Mouse (Mus musculus): ENCODE data around the gene Lmx1b. TPM values are rescaled to one million over a fixed set of nuclear protein-coding genes. Genes with fewer than 3 reads are reported as not detected.

Lmx1b gene
- polyA plus RNA-seq, 1 experiment from 2014 or later, result 0.85 TPM

DNA sequence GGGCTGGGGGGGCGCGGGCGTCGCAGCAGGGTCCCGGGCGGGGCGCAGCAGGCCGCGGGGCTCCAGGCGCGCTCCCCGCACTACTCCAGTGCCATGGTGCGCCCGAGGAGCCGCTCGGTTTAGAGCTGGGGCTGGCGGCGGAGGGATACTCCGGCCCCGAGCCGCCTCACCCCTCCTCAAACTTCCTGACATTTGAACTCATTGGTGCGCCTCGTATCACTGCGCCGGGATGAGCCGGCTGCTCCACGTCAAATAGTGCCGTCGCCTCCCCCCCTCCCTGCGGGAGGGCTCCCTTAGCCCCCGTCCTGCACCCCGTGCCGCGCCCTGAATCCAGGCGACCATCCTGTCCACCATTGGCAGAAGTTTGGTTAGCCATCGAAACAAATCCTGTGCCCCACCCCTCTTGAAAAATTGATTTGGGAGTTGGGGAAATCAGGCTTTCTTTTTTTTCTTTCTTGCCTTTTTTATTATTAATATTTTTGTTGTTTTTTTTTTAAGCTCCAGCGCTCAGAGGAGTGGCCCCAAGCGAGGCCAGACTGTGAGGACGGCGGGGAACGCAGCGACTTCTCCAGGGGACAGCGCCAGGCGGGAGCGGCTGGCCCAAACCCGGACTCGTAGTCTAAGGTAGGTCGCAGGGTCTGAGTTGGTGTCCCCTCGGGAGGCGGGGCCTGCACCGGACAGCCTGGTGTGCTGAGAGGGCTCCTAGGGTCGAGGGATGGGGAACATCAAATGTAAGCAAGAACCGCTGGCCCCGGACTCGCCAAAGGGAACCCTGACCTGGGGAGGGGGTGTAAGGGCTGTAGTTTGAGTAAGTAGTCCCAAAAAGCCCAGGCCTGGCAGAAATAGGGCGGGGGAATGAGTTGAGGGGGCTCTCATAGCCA is 907 bp upstream of the Lmx1b start:
- Histone ChIP-seq H3K27me3 (replicated peaks; ENCODE audit: low read depth, poor library complexity, severe bottlenecking) (peaks cover 100% of the 10 kb centered on the region), H3K27ac (replicated peaks) (no peak overlapping the region; the same call in 1 of the 2 replicates), H3K4me3 (peak overlapping the region; percentile 60), H3K36me3 (replicated peaks) (no peaks in the 10 kb centered on the region), H3K9me3 (no peaks in the 10 kb centered on the region), H3K4me1 (peaks cover 70% of the 10 kb centered on the region)
- peak; percentile 87 for DNase-seq (ENCODE audit: low spot score)
- WGBS, result under 1% methylated on average over 54 of the region's 56 CpGs

GRCm38 (mm10) chr2:33639301-33640170 is 775 bp downstream of the Lmx1b start:
- Histone ChIP-seq H3K36me3 (replicated peaks) (no peaks in the 10 kb centered on the region), H3K9me3 (no peaks in the 10 kb centered on the region), H3K27me3 (replicated peaks; ENCODE audit: low read depth, poor library complexity, severe bottlenecking) (peaks cover 100% of the 10 kb centered on the region), H3K27ac (replicated peaks) (peak overlapping the region; percentile 63), H3K4me3 (peak overlapping the region; percentile 60), H3K4me1 (peaks cover 65% of the 10 kb centered on the region)
- under 1% methylated on average over 71 of the region's 71 CpGs for WGBS
- DNase-seq (ENCODE audit: low spot score), result peak; percentile 76

DNA sequence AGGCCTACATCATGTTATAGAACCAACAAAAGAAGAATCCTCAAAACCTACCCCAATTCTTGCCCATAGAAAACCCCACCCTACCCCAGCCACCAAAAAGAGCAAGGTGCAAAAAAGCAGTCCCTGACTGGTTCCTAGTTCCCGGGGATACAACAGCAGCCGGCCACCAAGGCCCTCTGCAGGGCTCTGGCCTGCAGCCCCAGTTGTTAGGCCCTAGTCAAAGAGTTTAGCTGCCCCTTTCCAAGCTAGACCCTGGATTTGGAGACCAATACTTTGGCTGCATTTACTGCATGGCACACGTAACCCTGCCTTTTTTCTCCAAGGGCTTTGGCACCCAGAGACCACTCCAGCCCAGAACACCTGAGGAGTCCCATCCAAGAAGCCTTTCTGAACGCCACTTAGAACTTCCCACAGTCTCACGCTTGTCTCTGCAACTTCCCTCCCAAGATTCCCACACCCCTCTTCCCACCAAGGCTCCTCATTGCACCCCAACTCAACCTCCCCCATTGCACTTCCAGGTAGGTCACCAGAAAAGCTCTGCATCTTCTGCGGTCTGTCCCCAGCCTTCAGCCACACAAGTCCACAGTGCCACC is 2.1 kb downstream of the Lmx1b start:
- H3K9me3 ChIP-seq, result no peaks in the 10 kb centered on the region
- no peaks in the 10 kb centered on the region for H3K36me3 ChIP-seq (replicated peaks)
- 24% methylated on average over 6 of the region's 6 CpGs for WGBS
- peak; percentile 50 for DNase-seq (ENCODE audit: low spot score)
- H3K27me3 ChIP-seq (replicated peaks; ENCODE audit: low read depth, poor library complexity, severe bottlenecking), result peaks cover 100% of the 10 kb centered on the region
- no peak overlapping the region for H3K27ac ChIP-seq (replicated peaks)
- peaks cover 61% of the 10 kb centered on the region for H3K4me1 ChIP-seq
- H3K4me3 ChIP-seq, result peak overlapping the region; percentile 60

- no peak overlapping the region for H3K4me3 ChIP-seq
- H3K9me3 ChIP-seq, result no peaks in the 10 kb centered on the region
- peak; percentile 43 for DNase-seq (ENCODE audit: low spot score)
- under 1% methylated on average over 7 of the region's 7 CpGs for WGBS
- peaks cover 60% of the 10 kb centered on the region for H3K4me1 ChIP-seq
- no peaks in the 10 kb centered on the region for H3K36me3 ChIP-seq (replicated peaks)
- H3K27ac ChIP-seq (replicated peaks), result no peak overlapping the region
- peaks cover 100% of the 10 kb centered on the region for H3K27me3 ChIP-seq (replicated peaks; ENCODE audit: low read depth, poor library complexity, severe bottlenecking)
Observed at GRCm38 (mm10) chr2:33637288-33637687, 3.0 kb downstream of the Lmx1b start.

GRCm38 (mm10) chr2:33636628-33637188 is 3.6 kb downstream of the Lmx1b start:
- H3K27ac ChIP-seq (replicated peaks), result no peak overlapping the region
- peak; percentile 47 for DNase-seq (ENCODE audit: low spot score)
- peaks cover 100% of the 10 kb centered on the region for H3K27me3 ChIP-seq (replicated peaks; ENCODE audit: low read depth, poor library complexity, severe bottlenecking)
- H3K4me1 ChIP-seq, result peaks cover 60% of the 10 kb centered on the region
- peak overlapping the region; percentile 39 for H3K4me3 ChIP-seq
- H3K36me3 ChIP-seq (replicated peaks), result no peaks in the 10 kb centered on the region
- WGBS, result under 1% methylated on average over 26 of the region's 26 CpGs
- H3K9me3 ChIP-seq, result no peaks in the 10 kb centered on the region

- WGBS, result under 1% methylated on average over 21 of the region's 21 CpGs
- Histone ChIP-seq H3K4me1 (peaks cover 62% of the 10 kb centered on the region), H3K36me3 (replicated peaks) (no peaks in the 10 kb centered on the region), H3K27ac (replicated peaks) (no peak overlapping the region), H3K9me3 (no peaks in the 10 kb centered on the region), H3K4me3 (peak overlapping the region; percentile 39), H3K27me3 (replicated peaks; ENCODE audit: low read depth, poor library complexity, severe bottlenecking) (peaks cover 100% of the 10 kb centered on the region)
- peak; percentile 74 for DNase-seq (ENCODE audit: low spot score)
Observed at GRCm38 (mm10) chr2:33636117-33636521, 4.2 kb downstream of the Lmx1b start.

GRCm38 (mm10) chr2:33635323-33636116 is 4.8 kb downstream of the Lmx1b start:
- peak overlapping the region; percentile 39 for H3K4me3 ChIP-seq
- peaks cover 100% of the 10 kb centered on the region for H3K27me3 ChIP-seq (replicated peaks; ENCODE audit: low read depth, poor library complexity, severe bottlenecking)
- H3K27ac ChIP-seq (replicated peaks), result no peak overlapping the region
- DNase-seq (ENCODE audit: low spot score), result no peak
- H3K4me1 ChIP-seq, result peaks cover 62% of the 10 kb centered on the region
- H3K9me3 ChIP-seq, result no peaks in the 10 kb centered on the region
- WGBS, result 6% methylated on average over 19 of the region's 19 CpGs
- no peaks in the 10 kb centered on the region for H3K36me3 ChIP-seq (replicated peaks)

- DNase-seq (ENCODE audit: low spot score), result peak; percentile 35
- no peak overlapping the region for H3K4me3 ChIP-seq
- H3K36me3 ChIP-seq (replicated peaks), result no peaks in the 10 kb centered on the region
- H3K4me1 ChIP-seq, result peaks cover 62% of the 10 kb centered on the region
- no peak overlapping the region for H3K27ac ChIP-seq (replicated peaks)
- H3K9me3 ChIP-seq, result no peaks in the 10 kb centered on the region
- peaks cover 100% of the 10 kb centered on the region for H3K27me3 ChIP-seq (replicated peaks; ENCODE audit: low read depth, poor library complexity, severe bottlenecking)
- WGBS, result 29% methylated on average over 4 of the region's 4 CpGs
Observed at GRCm38 (mm10) chr2:33634481-33635090, 5.7 kb downstream of the Lmx1b start.

DNA sequence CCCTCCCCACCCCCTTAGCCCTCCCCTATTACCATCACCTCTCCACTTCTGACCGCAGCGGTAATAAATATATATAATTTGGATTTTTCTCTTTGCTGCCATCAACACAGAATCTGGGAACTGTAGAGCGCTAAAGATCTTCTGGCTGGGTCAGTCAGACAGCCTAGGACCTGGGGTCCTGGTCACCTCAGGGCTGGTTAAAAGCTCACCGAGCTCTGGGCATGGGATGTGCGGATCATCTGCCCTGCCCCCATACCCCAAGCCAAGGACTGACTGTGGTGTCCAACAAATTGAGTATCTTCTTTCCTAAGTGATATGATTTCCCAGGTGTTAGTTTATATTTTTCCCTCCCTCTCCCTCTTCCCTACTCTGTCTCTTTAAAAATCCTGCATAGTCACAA is 6.4 kb downstream of the Lmx1b start:
- H3K9me3 ChIP-seq, result no peaks in the 10 kb centered on the region
- no peaks in the 10 kb centered on the region for H3K36me3 ChIP-seq (replicated peaks)
- WGBS, result 9% methylated on average over 5 of the region's 5 CpGs
- no peak overlapping the region for H3K4me3 ChIP-seq
- no peak overlapping the region for H3K27ac ChIP-seq (replicated peaks)
- H3K27me3 ChIP-seq (replicated peaks; ENCODE audit: low read depth, poor library complexity, severe bottlenecking), result peaks cover 100% of the 10 kb centered on the region
- no peak for DNase-seq (ENCODE audit: low spot score)
- H3K4me1 ChIP-seq, result peaks cover 62% of the 10 kb centered on the region

- 5% methylated on average over 5 of the region's 5 CpGs for WGBS
- no peaks in the 10 kb centered on the region for H3K36me3 ChIP-seq (replicated peaks)
Observed at GRCm38 (mm10) chr2:33633237-33633636, 7.1 kb downstream of the Lmx1b start.

DNA sequence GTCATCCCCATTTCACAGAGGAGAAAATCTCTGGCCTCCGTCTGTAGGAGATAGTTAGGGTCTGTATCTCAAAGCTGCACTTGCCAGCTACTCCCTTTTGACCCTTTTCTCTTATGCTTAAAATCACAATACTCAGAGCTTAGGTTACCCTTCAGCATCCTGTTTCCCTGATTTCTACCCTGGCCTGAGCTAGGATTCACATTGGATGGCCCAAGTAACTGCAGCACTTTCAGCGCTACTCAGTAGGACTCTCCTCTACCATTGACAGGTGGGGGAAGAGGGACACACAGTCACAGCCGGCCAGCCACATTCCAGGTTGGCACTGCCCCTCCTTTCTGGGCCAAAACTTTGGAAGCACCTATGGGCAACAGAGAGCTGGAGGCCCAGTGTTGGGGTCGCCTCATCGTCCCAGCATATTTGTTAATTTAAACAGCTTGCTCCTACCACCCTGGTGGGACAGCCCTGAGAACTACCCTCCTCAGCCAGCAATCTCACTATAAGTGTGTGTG is 7.7 kb downstream of the Lmx1b start:
- H3K4me3 ChIP-seq, result no peak overlapping the region
- peaks cover 73% of the 10 kb centered on the region for H3K4me1 ChIP-seq
- no peak overlapping the region for H3K27ac ChIP-seq (replicated peaks)
- H3K36me3 ChIP-seq (replicated peaks), result no peaks in the 10 kb centered on the region
- WGBS, result 12% methylated on average over 5 of the region's 5 CpGs
- H3K9me3 ChIP-seq, result no peaks in the 10 kb centered on the region
- peaks cover 100% of the 10 kb centered on the region for H3K27me3 ChIP-seq (replicated peaks; ENCODE audit: low read depth, poor library complexity, severe bottlenecking)
- DNase-seq (ENCODE audit: low spot score), result no peak

More at GRCm38 (mm10) chr2:33633237-33633636, 7.1 kb downstream of the Lmx1b start:
- H3K27me3 ChIP-seq (replicated peaks; ENCODE audit: low read depth, poor library complexity, severe bottlenecking), result peaks cover 100% of the 10 kb centered on the region
- H3K4me3 ChIP-seq, result no peak overlapping the region
- no peak overlapping the region for H3K27ac ChIP-seq (replicated peaks)
- no peaks in the 10 kb centered on the region for H3K9me3 ChIP-seq
- peak; percentile 25 for DNase-seq (ENCODE audit: low spot score)
- H3K4me1 ChIP-seq, result peaks cover 67% of the 10 kb centered on the region

Data from embryonic facial prominence, embryonic 10.5 days (tissue).